34 mouse cellular contexts compared by ENCODE assay signal in the genomic region with DNA sequence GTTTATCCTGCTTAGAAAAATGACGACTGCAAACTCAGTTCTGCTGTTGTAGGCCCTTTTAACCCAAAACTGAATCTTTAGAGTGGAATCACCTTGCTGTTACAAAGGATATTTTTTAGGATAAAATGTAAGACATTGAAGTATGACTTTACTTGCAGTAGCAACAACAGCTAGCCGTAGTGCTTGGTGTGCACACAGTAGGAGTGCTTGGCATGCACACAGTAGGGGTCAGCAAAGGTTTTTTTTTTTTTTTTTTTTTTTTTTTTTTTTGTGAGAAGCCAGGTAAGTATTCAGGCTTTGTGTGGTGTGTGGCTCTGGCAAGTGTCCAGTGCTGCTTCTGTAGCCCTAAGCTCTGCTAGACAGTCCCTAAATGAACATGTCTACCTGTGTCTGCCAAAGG. TPM values are rescaled to one million over a fixed set of nuclear protein-coding genes. Genes with fewer than 3 reads are reported as not detected.
"Had no signal": no experiment of that assay in that cellular context is flagged by ENCODE, and none has a peak within 500 bp of the region (broad histone marks: within the 10 kb centered on the region; RNA-seq: fewer than 3 reads in every experiment).

No protein-coding gene starts in this region.

- H3K4me3 ChIP-seq: limb, embryonic 10.5 days; limb, embryonic 12.5 days; limb, embryonic 13.5 days; limb, embryonic 15.5 days; liver, embryonic 12.5 days; liver, embryonic 13.5 days; liver, embryonic 15.5 days; lung, embryonic 15.5 days; megakaryocyte, embryonic 14.5 days; midbrain, embryonic 10.5 days; midbrain, embryonic 12.5 days; midbrain, embryonic 13.5 days; midbrain, embryonic 15.5 days; myocyte had no signal

- H3K4me2 ChIP-seq: limb, embryonic 12.5 days; limb, embryonic 13.5 days; limb, embryonic 15.5 days; liver, embryonic 11.5 days; liver, embryonic 12.5 days; liver, embryonic 13.5 days; liver, embryonic 15.5 days; lung, embryonic 14.5 days; lung, embryonic 15.5 days; midbrain, embryonic 11.5 days; midbrain, embryonic 12.5 days; midbrain, embryonic 13.5 days; midbrain, embryonic 15.5 days had no signal

- H3K27me3 ChIP-seq: limb, embryonic 12.5 days; limb, embryonic 13.5 days; limb, embryonic 15.5 days; liver, embryonic 12.5 days; liver, embryonic 13.5 days; liver, embryonic 15.5 days; lung, embryonic 15.5 days; megakaryocyte, embryonic 14.5 days; midbrain, embryonic 12.5 days; midbrain, embryonic 13.5 days; midbrain, embryonic 15.5 days had no signal

- H3K27ac ChIP-seq: limb, embryonic 10.5 days; limb, embryonic 12.5 days; limb, embryonic 13.5 days; limb, embryonic 15.5 days; liver, embryonic 12.5 days; liver, embryonic 13.5 days; liver, embryonic 14.5 days; liver, embryonic 15.5 days; lung, embryonic 15.5 days; macrophage; midbrain, embryonic 10.5 days; midbrain, embryonic 12.5 days; midbrain, embryonic 13.5 days; midbrain, embryonic 15.5 days had no signal

- H3K4me1 ChIP-seq: limb, embryonic 12.5 days; liver, embryonic 12.5 days; liver, embryonic 13.5 days; liver, embryonic 15.5 days; lung, embryonic 15.5 days; megakaryocyte, embryonic 14.5 days had no signal

- H3K9me3 ChIP-seq: limb, embryonic 10.5 days; limb, embryonic 12.5 days; limb, embryonic 13.5 days; limb, embryonic 15.5 days; liver, embryonic 12.5 days; liver, embryonic 13.5 days; liver, embryonic 15.5 days; lung, embryonic 15.5 days; megakaryocyte, embryonic 14.5 days; midbrain, embryonic 10.5 days; midbrain, embryonic 13.5 days; midbrain, embryonic 15.5 days had no signal

- H3K36me3 ChIP-seq: limb, embryonic 10.5 days; limb, embryonic 15.5 days; liver, embryonic 12.5 days; liver, embryonic 13.5 days; liver, embryonic 15.5 days; lung, embryonic 15.5 days had no signal

- DNase-seq: left cerebral cortex, postnatal 4 days; liver; liver, embryonic 13.5 days; liver, postnatal 0 days; lung, adult 18-20 months; lung, adult 2 months; lung, embryonic 14.5 days; lung, postnatal 10 days; lung, postnatal 14 days; lung, postnatal 36 days; lung, postnatal 4 days; midbrain, embryonic 14.5 days had no signal

- H3K9ac ChIP-seq: limb, embryonic 12.5 days; limb, embryonic 13.5 days; limb, embryonic 15.5 days; liver, embryonic 12.5 days; liver, embryonic 13.5 days; liver, embryonic 14.5 days; liver, embryonic 15.5 days; liver, postnatal 0 days; lung, embryonic 14.5 days; lung, embryonic 15.5 days; midbrain, embryonic 12.5 days; midbrain, embryonic 13.5 days; midbrain, embryonic 15.5 days had no signal

RNA-seq across cellular contexts. Expression of a gene that starts 10.0 kb away (rescaled TPM):
- total RNA-seq: megakaryocyte, adult 5-6 weeks; monocyte, adult 5-6 weeks had no signal
- polyA plus RNA-seq: liver, adult 2 months; macrophage had no signal

RNA-seq across cellular contexts. Expression of a gene that starts 59.7 kb away (rescaled TPM):
- total RNA-seq: megakaryocyte progenitor cell, adult 5-6 weeks; megakaryocyte-erythroid progenitor cell, adult 5-6 weeks; monocyte, adult 5-6 weeks had no signal
- polyA plus RNA-seq: macrophage had no signal
